Comparison of ENCODE assay signal across 14 mouse cellular contexts in genomic region chr10:27322410-27322990, GRCm38 (mm10).
DNase-seq lines count a peak whose midpoint lies in the region.
"Had no signal": no experiment of that assay in that cellular context is flagged by ENCODE, and none has a peak within 500 bp of the region (broad histone marks: within the 10 kb centered on the region; RNA-seq: fewer than 3 reads in every experiment).

No protein-coding gene starts in this region.

- intact Hi-C loops in heart, postnatal 36 days (cut with DNase I): no loop called here

- DNase-seq in cerebellum, adult 9-11 months: peak; percentile 3
- no peak for DNase-seq in cerebellum, postnatal 14 days
- DNase-seq in heart, adult 9 months (ENCODE audit: low spot score in 2 of 2): peak; percentile 3 to 12
- DNase-seq in heart, postnatal 36 days: no peak
- peak; percentile 35 for DNase-seq in right cerebral cortex, adult 18-20 months
- no peak for DNase-seq in right cerebral cortex, adult 2 months (ENCODE audit: low spot score in 2 of 2)
- peak; percentile 57 for DNase-seq in telencephalon, adult 2 months (ENCODE audit: low read depth, low spot score)
- no peak for DNase-seq in kidney, adult 8-10 months
- DNase-seq: cerebellum, adult 8-10 months; kidney, postnatal 36 days; liver, postnatal 0 days; lung, postnatal 4 days; right cerebral cortex, postnatal 4 days; thymus, postnatal 36 days had no signal

Comparison
In these comparisons a context has a peak if more than half of its experiments do, and no peak if none do; other contexts are left out.
1. DNase-seq: peak in cerebellum, adult 9-11 months (single experiment), heart, adult 9 months (2 of 2), right cerebral cortex, adult 18-20 months (single experiment) and telencephalon, adult 2 months (single experiment); none in cerebellum, postnatal 14 days (0 of 2), heart, postnatal 36 days (0 of 2), right cerebral cortex, adult 2 months (0 of 2) and kidney, adult 8-10 months (0 of 2).